Mouse (Mus musculus): ENCODE results near the gene Dmgdh. TPM values are rescaled to one million over a fixed set of nuclear protein-coding genes. Genes with fewer than 3 reads are reported as not detected.

Gene Dmgdh
- total RNA-seq, 1 experiment = 2.1 TPM

DNA sequence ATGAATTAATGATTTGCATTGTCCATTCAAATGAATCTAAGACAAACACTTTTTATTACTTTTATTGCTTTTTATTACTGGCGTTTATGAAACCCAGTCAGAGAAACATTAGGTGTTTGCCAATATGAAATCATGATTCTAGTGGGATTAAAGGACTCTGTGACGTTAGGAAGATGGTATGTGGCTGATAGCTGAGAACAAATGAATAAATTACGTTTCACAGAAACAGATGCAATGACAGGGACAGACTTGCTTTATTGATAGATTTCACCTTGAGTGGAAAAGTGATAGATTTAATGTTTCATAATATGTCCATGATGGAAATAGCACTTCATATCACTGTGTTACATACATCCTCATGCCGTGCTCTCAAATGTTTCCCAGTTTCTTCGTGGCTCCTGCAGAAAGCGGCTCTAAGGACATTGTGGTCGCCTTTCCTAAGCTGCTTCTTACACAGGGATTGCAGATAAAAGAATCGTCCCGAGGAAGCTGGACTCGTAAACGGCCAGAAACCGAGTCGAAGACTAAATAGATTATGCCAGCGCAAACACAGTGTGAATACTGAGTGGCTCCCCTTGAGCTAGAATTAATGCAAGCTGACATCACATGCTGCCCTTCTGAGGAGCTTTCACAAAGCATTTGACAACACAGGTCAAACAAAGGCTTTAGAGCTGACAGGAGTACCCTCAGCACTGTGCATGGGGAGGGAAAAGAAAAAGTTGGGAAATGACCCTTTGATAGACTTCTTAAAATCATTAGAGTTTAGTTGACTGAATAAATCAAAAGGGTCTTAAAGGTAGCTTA, 78.6 kb downstream of the Dmgdh start:
- H3K4me1 ChIP-seq (ENCODE audit: control insufficient read depth in 2 of 2, insufficient read depth in 2 of 2, low read length in 2 of 2, poor library complexity in 1 of 2) = no peaks in the 10 kb centered on the region
- no peak for DNase-seq (ENCODE audit: low read depth, low spot score)
- no peak overlapping the region for H3K4me3 ChIP-seq (ENCODE audit: insufficient read depth in 1 of 2, low read depth in 1 of 2, low read length in 2 of 2, poor library complexity in 1 of 2, severe bottlenecking in 1 of 2)
- no peak overlapping the region for H3K9ac ChIP-seq (ENCODE audit: insufficient read depth, low read depth, low read length, poor library complexity, severe bottlenecking)
- no peaks in the 10 kb centered on the region for H3K9me3 ChIP-seq (ENCODE audit: control insufficient read depth, insufficient read depth, low read depth, low read length)
- H3K36me3 ChIP-seq (ENCODE audit: control insufficient read depth, insufficient read depth, low read length, poor library complexity, severe bottlenecking) = no peaks in the 10 kb centered on the region
- TF ChIP-seq CHD2 (IDR thresholded peaks at IDR 0.05; ENCODE audit: low read depth, low read length) = no peak
- TF ChIP-seq MAFK (IDR thresholded peaks at IDR 0.05; ENCODE audit: insufficient read depth, low read depth, low read length) = no peak
- no peak for TF ChIP-seq HCFC1 (IDR thresholded peaks at IDR 0.05; ENCODE audit: borderline replicate concordance, insufficient read depth, low read length)
- TF ChIP-seq ZNF384 (IDR thresholded peaks at IDR 0.05; ENCODE audit: low read depth, low read length) = no peak
- TF ChIP-seq ZC3H11A (IDR thresholded peaks at IDR 0.05; ENCODE audit: borderline replicate concordance, low read depth, low read length) = no peak
- no peak overlapping the region for H3K27ac ChIP-seq (ENCODE audit: insufficient read depth, low read depth, low read length, poor library complexity, severe bottlenecking)
- in situ Hi-C loops (cut with MboI; ENCODE audit: low sequenced_read_pairs in 2 of 2, unreplicated experiment in 2 of 2) = no loop called here

DNA sequence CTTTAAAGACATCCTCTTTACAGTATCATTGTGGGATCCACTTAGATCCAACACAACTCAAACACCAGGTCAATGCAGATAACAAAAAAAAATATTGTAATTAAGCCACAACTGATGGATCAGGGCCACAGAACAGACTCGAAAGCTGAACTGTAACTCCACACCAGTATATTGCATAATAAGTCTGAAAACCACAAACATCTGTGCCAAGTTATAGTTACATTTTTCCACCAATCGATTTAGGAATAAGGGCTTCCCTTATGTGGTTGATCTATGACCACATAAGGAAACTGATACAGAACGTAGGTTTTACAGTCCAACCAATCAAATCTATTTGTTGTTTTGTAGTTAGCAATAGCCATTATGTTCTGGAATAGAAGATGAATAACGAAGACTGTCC, 80.9 kb downstream of the Dmgdh start:
- Histone ChIP-seq H3K27ac (ENCODE audit: insufficient read depth, low read depth, low read length, poor library complexity, severe bottlenecking) (no peak overlapping the region), H3K36me3 (ENCODE audit: control insufficient read depth, insufficient read depth, low read length, poor library complexity, severe bottlenecking) (no peaks in the 10 kb centered on the region), H3K9ac (ENCODE audit: insufficient read depth, low read depth, low read length, poor library complexity, severe bottlenecking) (no peak overlapping the region), H3K4me3 (ENCODE audit: insufficient read depth in 1 of 2, low read depth in 1 of 2, low read length in 2 of 2, poor library complexity in 1 of 2, severe bottlenecking in 1 of 2) (no peak overlapping the region), H3K4me1 (ENCODE audit: control insufficient read depth in 2 of 2, insufficient read depth in 2 of 2, low read length in 2 of 2, poor library complexity in 1 of 2) (no peaks in the 10 kb centered on the region), H3K9me3 (ENCODE audit: control insufficient read depth, insufficient read depth, low read depth, low read length) (no peaks in the 10 kb centered on the region)
- in situ Hi-C loops (cut with MboI; ENCODE audit: low sequenced_read_pairs in 2 of 2, unreplicated experiment in 2 of 2) = no loop called here
- DNase-seq (ENCODE audit: low read depth, low spot score) = no peak
- TF ChIP-seq MAFK (IDR thresholded peaks at IDR 0.05; ENCODE audit: insufficient read depth, low read depth, low read length) (no peak), CHD2 (IDR thresholded peaks at IDR 0.05; ENCODE audit: low read depth, low read length) (no peak), HCFC1 (IDR thresholded peaks at IDR 0.05; ENCODE audit: borderline replicate concordance, insufficient read depth, low read length) (no peak), ZC3H11A (IDR thresholded peaks at IDR 0.05; ENCODE audit: borderline replicate concordance, low read depth, low read length) (no peak), ZNF384 (IDR thresholded peaks at IDR 0.05; ENCODE audit: low read depth, low read length) (no peak)

DNA sequence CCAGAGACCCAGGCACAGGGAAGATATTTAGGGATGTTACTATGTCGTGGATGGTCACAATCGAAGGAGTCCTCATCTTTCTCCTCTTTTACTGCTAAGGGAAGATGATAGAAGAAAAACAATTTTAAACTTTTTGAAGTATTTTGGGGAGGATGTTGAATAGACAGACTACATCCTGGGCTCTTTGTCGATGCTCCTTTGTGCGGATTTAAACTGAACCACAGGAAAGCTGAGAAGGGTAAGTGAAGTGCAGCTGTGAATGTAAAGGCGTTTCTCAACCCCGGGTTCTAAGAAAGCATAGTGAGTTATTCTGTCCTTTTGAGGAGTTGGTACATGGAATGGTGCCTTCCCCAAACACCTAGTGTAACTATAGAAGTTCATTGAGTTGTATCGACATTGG, 82.4 kb downstream of the Dmgdh start:
- Histone ChIP-seq H3K9ac (ENCODE audit: insufficient read depth, low read depth, low read length, poor library complexity, severe bottlenecking) (no peak overlapping the region), H3K4me1 (ENCODE audit: control insufficient read depth in 2 of 2, insufficient read depth in 2 of 2, low read length in 2 of 2, poor library complexity in 1 of 2) (no peaks in the 10 kb centered on the region), H3K36me3 (ENCODE audit: control insufficient read depth, insufficient read depth, low read length, poor library complexity, severe bottlenecking) (no peaks in the 10 kb centered on the region), H3K9me3 (ENCODE audit: control insufficient read depth, insufficient read depth, low read depth, low read length) (no peaks in the 10 kb centered on the region), H3K27ac (ENCODE audit: insufficient read depth, low read depth, low read length, poor library complexity, severe bottlenecking) (no peak overlapping the region), H3K4me3 (ENCODE audit: insufficient read depth in 1 of 2, low read depth in 1 of 2, low read length in 2 of 2, poor library complexity in 1 of 2, severe bottlenecking in 1 of 2) (no peak overlapping the region)
- no peak for TF ChIP-seq ZNF384 (IDR thresholded peaks at IDR 0.05; ENCODE audit: low read depth, low read length)
- no peak for TF ChIP-seq HCFC1 (IDR thresholded peaks at IDR 0.05; ENCODE audit: borderline replicate concordance, insufficient read depth, low read length)
- no peak for TF ChIP-seq CHD2 (IDR thresholded peaks at IDR 0.05; ENCODE audit: low read depth, low read length)
- no peak for TF ChIP-seq MAFK (IDR thresholded peaks at IDR 0.05; ENCODE audit: insufficient read depth, low read depth, low read length)
- TF ChIP-seq ZC3H11A (IDR thresholded peaks at IDR 0.05; ENCODE audit: borderline replicate concordance, low read depth, low read length) = no peak
- DNase-seq (ENCODE audit: low read depth, low spot score) = no peak
- in situ Hi-C loops (cut with MboI; ENCODE audit: low sequenced_read_pairs in 2 of 2, unreplicated experiment in 2 of 2) = no loop called here

DNA sequence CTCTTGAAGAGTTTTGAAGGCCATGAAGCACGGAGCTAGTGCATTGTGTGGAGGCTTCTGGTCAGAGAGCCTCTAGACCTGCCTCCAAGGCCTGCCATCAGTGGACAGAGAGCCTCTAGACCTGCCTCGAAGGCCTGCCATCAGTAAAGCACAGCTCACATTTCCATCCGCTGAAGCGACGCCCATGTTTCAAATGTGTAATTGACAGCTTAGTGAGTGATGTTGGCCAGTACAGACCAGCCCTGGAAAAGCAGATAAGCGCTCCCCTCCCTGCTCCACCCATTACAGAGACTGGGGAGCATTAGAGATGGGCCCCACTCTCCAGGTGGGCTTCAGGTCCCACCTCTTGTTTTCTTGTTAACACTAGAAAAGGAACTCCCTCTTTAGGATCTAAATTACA, 83.3 kb downstream of the Dmgdh start:
- H3K4me1 ChIP-seq (ENCODE audit: control insufficient read depth in 2 of 2, insufficient read depth in 2 of 2, low read length in 2 of 2, poor library complexity in 1 of 2) = no peaks in the 10 kb centered on the region
- in situ Hi-C loops (cut with MboI; ENCODE audit: low sequenced_read_pairs in 2 of 2, unreplicated experiment in 2 of 2) = no loop called here
- H3K4me3 ChIP-seq (ENCODE audit: insufficient read depth in 1 of 2, low read depth in 1 of 2, low read length in 2 of 2, poor library complexity in 1 of 2, severe bottlenecking in 1 of 2) = no peak overlapping the region
- H3K9ac ChIP-seq (ENCODE audit: insufficient read depth, low read depth, low read length, poor library complexity, severe bottlenecking) = no peak overlapping the region
- TF ChIP-seq ZNF384 (IDR thresholded peaks at IDR 0.05; ENCODE audit: low read depth, low read length) = no peak
- no peak for TF ChIP-seq MAFK (IDR thresholded peaks at IDR 0.05; ENCODE audit: insufficient read depth, low read depth, low read length)
- DNase-seq (ENCODE audit: low read depth, low spot score) = no peak
- no peaks in the 10 kb centered on the region for H3K9me3 ChIP-seq (ENCODE audit: control insufficient read depth, insufficient read depth, low read depth, low read length)
- no peaks in the 10 kb centered on the region for H3K36me3 ChIP-seq (ENCODE audit: control insufficient read depth, insufficient read depth, low read length, poor library complexity, severe bottlenecking)
- no peak overlapping the region for H3K27ac ChIP-seq (ENCODE audit: insufficient read depth, low read depth, low read length, poor library complexity, severe bottlenecking)
